Mouse (Mus musculus) forebrain, embryonic 15.5 days (tissue): ENCODE measurements at regions not wholly inside any gene's neighbourhood (a gene's known extent, or its start where the extent isn't known, plus 50 kb on each side); places are given as distances from the start of the nearest gene placed in this dataset.

Source experiments
- ATAC-seq: fragments of 200-750 bp; cut with Nextera tagmentation; replicated peaks from 2 replicates; pipeline ENCODE4 v1.8.0; 2017; ENCODE audit warnings: mild to moderate bottlenecking, moderate TSS enrichment, moderate library complexity
- H3K27ac ChIP-seq: fragments of 300-500 bp; sonication (generic); replicated peaks from 2 replicates; pipeline ENCODE4 v1.5.1; 2015; ENCODE audit warnings: mild to moderate bottlenecking, inconsistent platforms
- H3K27me3 ChIP-seq: fragments of 300-500 bp; sonication (generic); 2 replicates; pipeline ENCODE4 v1.6.1; 2015; ENCODE audit warnings: inconsistent platforms
- H3K36me3 ChIP-seq: fragments of 300-500 bp; sonication (generic); 2 replicates; pipeline ENCODE4 v1.6.1; 2015; ENCODE audit warnings: mild to moderate bottlenecking, inconsistent platforms
- H3K4me1 ChIP-seq: fragments of 300-500 bp; sonication (generic); 2 replicates; pipeline ENCODE4 v1.6.1; 2015; ENCODE audit warnings: inconsistent platforms
- H3K4me2 ChIP-seq: fragments of 300-500 bp; sonication (generic); replicated peaks from 2 replicates; pipeline ENCODE4 v1.6.1; 2015; ENCODE audit warnings: mild to moderate bottlenecking, inconsistent platforms
- H3K4me3 ChIP-seq: fragments of 300-500 bp; sonication (generic); 2 replicates; pipeline ENCODE4 v1.5.1; 2015; ENCODE audit warnings: mild to moderate bottlenecking, inconsistent platforms
- H3K9ac ChIP-seq: fragments of 300-500 bp; sonication (generic); replicated peaks from 2 replicates; pipeline ENCODE4 v1.6.1; 2015; ENCODE audit warnings: mild to moderate bottlenecking, inconsistent platforms
- H3K9me3 ChIP-seq: fragments of 300-500 bp; sonication (generic); 2 replicates; pipeline ENCODE4 v1.6.1; 2016; ENCODE audit warnings: inconsistent platforms
- WGBS: fragments of 180-500 bp; shearing (Covaris S2); methylation state at CpG from one replicate; pipeline ENCODE4 v1.1.7; 2015; ENCODE audit warnings: mixed read lengths; 5-methylcytosine and 5-hydroxymethylcytosine counted together

DNA sequence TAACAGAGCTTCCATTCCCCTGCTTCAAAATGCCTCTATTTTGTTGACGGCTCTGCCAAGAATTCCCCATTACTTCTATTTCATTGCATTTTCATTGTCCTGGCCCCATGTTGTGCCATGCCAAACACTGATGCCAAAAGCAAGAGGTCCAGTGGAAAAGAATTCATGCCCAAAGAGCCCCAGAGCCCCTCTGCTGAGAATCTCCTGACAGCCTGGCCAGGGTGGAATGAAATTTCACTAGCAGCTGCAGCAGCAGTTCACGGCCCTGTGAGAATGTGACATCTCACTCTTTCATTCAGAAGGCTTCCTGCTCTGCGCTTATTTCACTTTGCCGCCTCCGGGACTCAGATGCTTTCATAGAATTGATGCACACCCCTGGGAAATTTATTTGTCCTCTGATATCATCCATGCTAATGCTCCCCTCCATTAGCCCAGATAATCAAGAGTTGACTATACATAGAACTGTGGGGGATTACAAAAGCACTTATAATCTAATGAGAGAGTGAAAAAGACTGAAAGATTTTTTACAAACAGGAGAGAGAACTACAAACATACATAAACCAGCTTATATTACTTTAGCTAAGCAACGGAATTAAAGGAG, 911.7 kb upstream of the Map3k7 start:
- Histone ChIP-seq H3K9me3 (no peaks in the 10 kb centered on the region), H3K27ac (peak overlapping the region; percentile 39), H3K27me3 (no peaks in the 10 kb centered on the region), H3K9ac (0 out of 2 replicates have a peak overlapping the region, but pooled peaks have one; percentile 24), H3K4me2 (0 out of 2 replicates have a peak overlapping the region, but pooled peaks have one; percentile 1), H3K36me3 (no peaks in the 10 kb centered on the region), H3K4me3 (no peak overlapping the region), H3K4me1 (peaks cover 29% of the 10 kb centered on the region)
- peak; percentile 78 for ATAC-seq
- WGBS: 23% methylated on average over 6 of the region's 6 CpGs

DNA sequence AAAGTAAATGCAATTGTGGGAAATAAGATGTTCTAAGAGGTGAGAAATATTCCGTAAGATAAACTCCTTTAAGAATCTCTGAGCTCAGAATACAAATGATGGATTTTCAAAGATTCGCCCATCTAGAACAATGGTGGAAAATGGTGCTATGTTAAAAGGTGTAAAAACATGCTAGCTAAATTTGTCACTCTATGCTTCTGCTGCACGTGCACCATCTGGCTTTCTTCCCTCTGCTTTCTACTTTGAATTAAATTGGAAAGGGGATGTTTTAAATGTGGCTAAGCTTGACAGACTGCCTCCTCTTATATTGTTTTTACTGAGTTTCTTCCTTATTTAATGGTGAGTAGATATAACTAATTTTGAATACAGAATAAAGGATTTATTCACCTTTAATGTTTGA, 887.7 kb upstream of the Map3k7 start:
- 62% methylated on average over 3 of the region's 3 CpGs for WGBS
- Histone ChIP-seq H3K9ac (no peak overlapping the region), H3K4me2 (no peak overlapping the region), H3K4me3 (no peak overlapping the region), H3K9me3 (no peaks in the 10 kb centered on the region), H3K36me3 (no peaks in the 10 kb centered on the region), H3K4me1 (no peaks in the 10 kb centered on the region), H3K27me3 (no peaks in the 10 kb centered on the region), H3K27ac (no peak overlapping the region)
- ATAC-seq: no peak

DNA sequence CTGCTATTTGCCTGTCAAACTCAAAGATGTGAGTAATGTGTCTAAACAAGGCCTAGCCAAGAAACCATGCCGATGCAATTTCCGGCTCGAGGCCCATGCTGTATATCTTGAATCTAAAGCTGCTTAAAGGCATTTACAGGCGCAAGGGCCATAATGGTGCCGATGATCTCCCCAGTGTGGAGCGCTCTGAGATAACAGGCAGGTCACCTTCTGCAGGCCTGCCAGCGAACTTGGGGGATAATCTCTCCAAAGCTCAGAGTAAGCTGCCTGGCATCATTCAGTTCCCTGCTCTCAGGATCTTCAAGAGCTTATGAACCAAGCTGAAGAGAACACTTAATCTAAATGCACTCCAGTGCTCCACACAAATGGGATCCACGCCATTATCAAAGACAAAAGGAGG, 842.3 kb upstream of the Map3k7 start:
- no peak overlapping the region for H3K27ac ChIP-seq
- ATAC-seq: no peak; the same call in 1 of the 2 replicates
- 44% methylated on average over 8 of the region's 8 CpGs for WGBS
- H3K36me3 ChIP-seq: no peaks in the 10 kb centered on the region
- no peak overlapping the region for H3K9ac ChIP-seq
- H3K9me3 ChIP-seq: no peaks in the 10 kb centered on the region
- no peaks in the 10 kb centered on the region for H3K27me3 ChIP-seq
- peaks cover 5% of the 10 kb centered on the region; the same call in 1 of the 2 replicates for H3K4me1 ChIP-seq
- H3K4me2 ChIP-seq: no peak overlapping the region
- no peak overlapping the region for H3K4me3 ChIP-seq

DNA sequence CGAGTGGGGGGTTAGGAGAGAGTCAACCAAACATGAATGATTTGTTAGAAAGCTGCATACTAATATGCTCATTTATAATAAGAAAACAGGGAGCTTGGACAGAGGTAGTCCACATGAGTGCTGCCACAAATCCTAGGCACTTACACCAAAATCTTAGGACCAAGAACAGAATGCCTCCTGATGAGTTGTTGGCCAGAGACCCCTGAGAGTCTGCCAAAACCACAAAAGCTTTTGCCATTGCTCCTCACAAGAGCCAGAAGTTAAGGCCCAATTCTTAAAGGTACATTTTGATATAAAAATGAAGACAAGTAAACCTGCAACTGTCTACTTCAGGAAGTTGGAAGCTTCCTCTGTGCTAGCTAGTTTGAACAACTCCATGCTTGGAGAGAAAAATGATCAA, 820.7 kb upstream of the Map3k7 start:
- H3K36me3 ChIP-seq: no peaks in the 10 kb centered on the region
- no peak overlapping the region for H3K4me2 ChIP-seq
- H3K9me3 ChIP-seq: no peaks in the 10 kb centered on the region
- H3K9ac ChIP-seq: no peak overlapping the region
- H3K27me3 ChIP-seq: no peaks in the 10 kb centered on the region
- 86% methylated on average over 1 of the region's 1 CpGs for WGBS
- no peak overlapping the region for H3K27ac ChIP-seq
- H3K4me1 ChIP-seq: no peaks in the 10 kb centered on the region
- no peak for ATAC-seq
- no peak overlapping the region for H3K4me3 ChIP-seq

DNA sequence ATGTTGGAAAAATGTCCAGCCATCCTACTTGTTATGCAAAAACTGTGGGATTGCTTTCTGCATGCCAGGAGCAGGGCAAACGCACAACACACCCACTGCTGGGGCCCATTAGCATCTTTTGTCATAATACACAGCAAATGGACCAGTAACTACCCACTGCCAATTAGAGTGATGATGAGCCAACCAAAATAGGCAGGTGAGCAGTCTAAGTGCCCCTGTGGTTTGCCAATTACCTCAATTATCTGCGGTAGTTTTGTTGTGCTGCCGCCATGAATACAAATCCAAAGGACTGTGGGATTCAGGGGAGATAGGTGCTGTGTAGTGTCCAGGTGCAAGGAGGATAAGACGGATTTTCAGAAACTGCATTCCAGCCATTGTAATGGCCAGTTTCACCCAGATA, 796.5 kb upstream of the Map3k7 start:
- peak; percentile 58; the same call in 1 of the 2 replicates for ATAC-seq
- no peaks in the 10 kb centered on the region for H3K27me3 ChIP-seq
- H3K4me1 ChIP-seq: peaks cover 5% of the 10 kb centered on the region; the same call in 1 of the 2 replicates
- H3K9me3 ChIP-seq: no peaks in the 10 kb centered on the region
- no peaks in the 10 kb centered on the region for H3K36me3 ChIP-seq
- no peak overlapping the region for H3K9ac ChIP-seq
- no peak overlapping the region for H3K27ac ChIP-seq
- no peak overlapping the region for H3K4me2 ChIP-seq
- 31% methylated on average over 4 of the region's 4 CpGs for WGBS
- no peak overlapping the region for H3K4me3 ChIP-seq

DNA sequence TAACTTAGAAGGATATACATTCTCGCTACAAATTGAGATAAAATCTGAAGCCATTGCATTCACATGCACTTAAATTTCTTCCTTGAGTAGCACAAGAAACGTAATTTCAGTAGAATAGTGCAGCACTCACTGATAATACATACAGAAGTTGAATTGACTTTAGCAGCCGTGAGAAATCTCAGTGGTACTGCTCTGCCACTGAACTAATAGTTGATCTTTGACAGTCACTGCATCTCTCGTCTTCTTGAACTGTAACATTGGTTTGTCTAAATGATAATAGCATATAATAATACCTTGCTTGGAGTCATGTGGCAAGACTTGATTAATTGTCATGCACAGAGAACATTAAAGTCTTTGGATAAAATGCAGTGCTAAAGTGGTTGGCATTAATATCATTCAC, 795.5 kb upstream of the Map3k7 start:
- WGBS: 71% methylated on average over 4 of the region's 4 CpGs

DNA sequence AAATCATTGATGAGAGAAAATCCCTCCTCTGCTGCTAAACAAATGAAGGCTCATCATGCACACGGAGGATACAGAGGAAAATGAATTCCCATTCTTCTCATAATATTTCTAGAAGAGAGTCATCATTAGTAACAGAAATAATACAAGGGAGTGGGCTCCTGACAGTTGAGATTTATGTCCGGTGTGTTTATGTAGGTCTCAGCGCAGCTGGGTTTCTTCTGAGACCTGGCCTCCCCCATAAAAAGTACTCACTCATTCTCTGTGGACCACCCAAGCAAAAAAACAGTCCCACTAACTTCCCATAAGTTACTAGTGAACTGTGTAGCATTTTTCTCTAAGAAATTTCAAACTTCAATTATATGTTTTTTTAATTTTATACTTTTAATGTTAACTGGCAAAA, 792.7 kb upstream of the Map3k7 start:
- 82% methylated on average over 3 of the region's 3 CpGs for WGBS
- H3K36me3 ChIP-seq: no peaks in the 10 kb centered on the region
- H3K9ac ChIP-seq: no peak overlapping the region
- H3K4me1 ChIP-seq: peaks cover 5% of the 10 kb centered on the region; the same call in 1 of the 2 replicates
- H3K27ac ChIP-seq: no peak overlapping the region
- H3K4me3 ChIP-seq: no peak overlapping the region
- no peaks in the 10 kb centered on the region for H3K9me3 ChIP-seq
- H3K27me3 ChIP-seq: no peaks in the 10 kb centered on the region
- no peak for ATAC-seq
- no peak overlapping the region for H3K4me2 ChIP-seq

More for the DNA sequence above, 795.5 kb upstream of the Map3k7 start:
- Histone ChIP-seq H3K4me1 (peaks cover 5% of the 10 kb centered on the region; the same call in 1 of the 2 replicates), H3K36me3 (no peaks in the 10 kb centered on the region), H3K9me3 (no peaks in the 10 kb centered on the region), H3K27me3 (no peaks in the 10 kb centered on the region), H3K4me3 (no peak overlapping the region), H3K4me2 (no peak overlapping the region), H3K27ac (no peak overlapping the region; the same call in 1 of the 2 replicates), H3K9ac (no peak overlapping the region)
- ATAC-seq: no peak

DNA sequence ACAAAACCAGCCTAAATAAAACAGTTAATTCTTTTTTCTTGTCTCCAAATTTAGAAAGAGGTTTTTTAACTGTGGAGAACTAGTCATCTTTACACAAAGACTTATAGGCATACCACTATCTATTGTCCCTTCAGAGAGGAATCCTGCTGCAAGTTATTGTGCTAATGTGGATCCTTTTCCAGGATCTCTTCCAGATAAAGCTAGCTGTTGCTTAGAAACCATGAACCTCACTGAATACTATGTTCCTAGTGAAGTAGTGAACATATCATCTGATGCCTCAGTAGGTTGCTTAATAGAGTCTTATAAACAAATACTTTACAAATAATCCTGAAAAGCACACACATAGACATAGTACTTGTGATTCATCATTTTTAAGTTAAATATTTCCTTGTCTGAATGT, 766.0 kb upstream of the Map3k7 start:
- H3K27me3 ChIP-seq: no peaks in the 10 kb centered on the region
- no peaks in the 10 kb centered on the region for H3K36me3 ChIP-seq
- H3K4me3 ChIP-seq: no peak overlapping the region
- H3K4me2 ChIP-seq: no peak overlapping the region
- no peak for ATAC-seq
- no peak overlapping the region for H3K9ac ChIP-seq
- no peaks in the 10 kb centered on the region for H3K9me3 ChIP-seq
- H3K4me1 ChIP-seq: no peaks in the 10 kb centered on the region
- no peak overlapping the region for H3K27ac ChIP-seq

DNA sequence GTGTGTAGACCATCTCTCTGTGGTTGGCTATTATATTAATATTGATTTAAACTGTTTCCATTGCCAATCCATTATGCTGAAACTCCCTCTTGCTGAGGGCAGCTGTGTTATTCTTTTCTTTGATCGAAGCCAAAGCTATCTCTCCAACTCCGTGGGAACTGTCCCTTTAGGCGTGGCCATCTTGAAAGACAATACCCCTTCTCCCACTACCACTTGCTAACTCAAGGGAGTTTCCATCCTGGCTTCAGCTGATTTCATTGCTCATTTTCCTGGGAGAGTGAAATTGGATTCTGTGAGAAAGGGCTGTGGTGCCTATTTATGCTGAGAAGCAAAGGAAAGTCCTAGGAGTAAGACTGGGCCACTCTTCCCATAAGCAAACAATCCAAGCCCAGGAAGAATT, 760.6 kb upstream of the Map3k7 start:
- no peak for ATAC-seq
- Histone ChIP-seq H3K4me3 (no peak overlapping the region), H3K27me3 (no peaks in the 10 kb centered on the region), H3K9me3 (no peaks in the 10 kb centered on the region), H3K27ac (no peak overlapping the region), H3K4me1 (peaks cover 13% of the 10 kb centered on the region), H3K4me2 (no peak overlapping the region), H3K36me3 (no peaks in the 10 kb centered on the region), H3K9ac (no peak overlapping the region)
- 84% methylated on average over 3 of the region's 3 CpGs for WGBS

DNA sequence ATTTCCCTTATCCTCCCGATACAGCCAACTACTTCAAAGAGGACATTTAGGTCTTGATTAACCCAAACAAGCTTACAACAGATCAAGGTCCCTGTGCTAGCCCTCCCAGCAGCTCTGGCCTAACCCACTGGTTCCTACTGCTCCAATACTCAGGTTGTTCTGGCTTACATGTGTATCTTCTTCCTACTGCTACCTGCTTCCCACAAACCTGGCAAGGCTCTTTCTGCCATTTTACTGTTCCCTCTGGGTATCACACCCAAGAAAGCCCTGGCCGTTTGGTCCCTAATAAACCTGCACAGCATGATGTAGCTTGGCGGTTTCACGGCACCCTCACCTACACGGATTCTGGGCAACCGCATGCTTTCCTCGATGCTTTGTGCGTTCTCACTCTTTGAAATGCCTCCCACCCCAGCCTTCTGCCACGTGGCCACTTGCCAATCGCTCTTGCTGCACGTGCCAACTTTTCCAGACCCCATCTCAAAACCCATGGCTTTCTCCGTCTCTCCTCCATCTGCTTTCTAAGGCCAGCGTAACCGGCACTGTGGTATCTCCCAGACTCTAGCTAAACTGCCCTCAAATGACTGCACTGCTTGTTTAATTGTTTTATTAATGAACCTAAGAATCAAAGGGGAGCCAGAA, 758.4 kb upstream of the Map3k7 start:
- peak overlapping the region; percentile 65 for H3K27ac ChIP-seq

DNA sequence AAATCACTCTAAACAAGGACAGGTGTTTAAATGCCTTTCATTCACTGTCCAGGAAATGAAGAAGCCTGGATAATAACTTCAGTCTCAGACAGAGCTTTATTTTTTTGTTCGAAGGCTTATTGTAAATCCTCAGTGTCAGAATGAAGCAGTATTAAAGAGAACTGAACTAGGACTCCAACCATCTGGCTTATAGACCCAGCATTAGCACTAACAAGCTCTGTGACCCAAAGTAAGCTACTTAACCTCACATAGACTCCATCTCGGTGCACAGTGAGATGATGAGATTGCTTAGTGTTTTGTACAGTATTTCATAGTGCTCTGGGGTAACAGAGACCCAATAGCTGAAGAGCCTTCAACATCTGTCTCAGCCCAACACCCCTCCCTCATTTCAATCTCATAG, 738.2 kb upstream of the Map3k7 start:
- H3K36me3 ChIP-seq: no peaks in the 10 kb centered on the region
- no peak overlapping the region for H3K9ac ChIP-seq
- H3K4me1 ChIP-seq: no peaks in the 10 kb centered on the region
- H3K27me3 ChIP-seq: no peaks in the 10 kb centered on the region
- no peak for ATAC-seq
- no peaks in the 10 kb centered on the region for H3K9me3 ChIP-seq
- no peak overlapping the region for H3K4me3 ChIP-seq
- 66% methylated on average over 2 of the region's 2 CpGs for WGBS
- no peak overlapping the region for H3K27ac ChIP-seq
- no peak overlapping the region for H3K4me2 ChIP-seq

More for the DNA sequence above, 758.4 kb upstream of the Map3k7 start:
- Histone ChIP-seq H3K4me1 (peaks cover 13% of the 10 kb centered on the region), H3K36me3 (no peaks in the 10 kb centered on the region), H3K4me3 (no peak overlapping the region), H3K9ac (no peak overlapping the region), H3K4me2 (no peak overlapping the region), H3K9me3 (no peaks in the 10 kb centered on the region), H3K27me3 (no peaks in the 10 kb centered on the region)
- 35% methylated on average over 14 of the region's 14 CpGs for WGBS
- ATAC-seq: peak; percentile 94

DNA sequence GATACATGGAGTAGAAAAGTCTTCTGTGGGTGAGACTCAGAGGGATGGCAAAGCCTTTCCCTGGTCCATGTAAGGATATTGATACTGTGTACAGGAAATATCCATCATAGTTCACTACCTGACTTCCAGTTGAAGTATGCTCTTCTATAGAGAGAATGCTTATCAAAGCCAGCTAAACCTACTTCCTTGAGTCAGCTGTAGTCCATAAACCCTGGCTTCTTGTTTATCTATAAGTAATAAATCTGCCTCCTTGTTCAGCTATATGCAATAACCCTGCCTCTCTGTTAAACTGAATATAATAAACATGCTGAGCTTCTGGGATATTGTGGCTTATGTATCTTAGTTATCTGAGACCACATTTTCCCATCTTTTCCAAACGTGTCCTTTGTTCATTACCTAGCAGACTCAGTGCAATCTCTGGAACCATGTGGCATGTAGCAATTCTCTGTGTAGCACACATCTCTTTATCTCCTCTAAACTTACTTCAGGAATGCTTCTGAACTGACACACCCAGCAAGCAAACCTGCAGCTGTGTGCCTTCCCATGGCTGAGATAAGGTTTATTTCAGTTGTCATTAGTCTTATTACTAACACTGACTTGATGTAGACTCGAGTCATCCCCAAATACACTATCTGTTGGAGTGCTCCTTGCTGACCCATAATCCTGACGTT, 694.9 kb upstream of the Map3k7 start:
- ATAC-seq: no peak
- H3K4me1 ChIP-seq: no peaks in the 10 kb centered on the region
- WGBS: 85% methylated on average over 3 of the region's 3 CpGs
- no peaks in the 10 kb centered on the region for H3K9me3 ChIP-seq
- H3K9ac ChIP-seq: no peak overlapping the region
- no peak overlapping the region for H3K27ac ChIP-seq
- H3K4me3 ChIP-seq: no peak overlapping the region
- H3K27me3 ChIP-seq: no peaks in the 10 kb centered on the region
- no peak overlapping the region for H3K4me2 ChIP-seq
- H3K36me3 ChIP-seq: no peaks in the 10 kb centered on the region
